Mouse (Mus musculus): ENCODE measurements around the gene Nbr1.
"Not testable (repeated sequence)": the region's sequence is repeated elsewhere in the genome, so short reads cannot be mapped to it uniquely, and the experiment has no call there.

DNA sequence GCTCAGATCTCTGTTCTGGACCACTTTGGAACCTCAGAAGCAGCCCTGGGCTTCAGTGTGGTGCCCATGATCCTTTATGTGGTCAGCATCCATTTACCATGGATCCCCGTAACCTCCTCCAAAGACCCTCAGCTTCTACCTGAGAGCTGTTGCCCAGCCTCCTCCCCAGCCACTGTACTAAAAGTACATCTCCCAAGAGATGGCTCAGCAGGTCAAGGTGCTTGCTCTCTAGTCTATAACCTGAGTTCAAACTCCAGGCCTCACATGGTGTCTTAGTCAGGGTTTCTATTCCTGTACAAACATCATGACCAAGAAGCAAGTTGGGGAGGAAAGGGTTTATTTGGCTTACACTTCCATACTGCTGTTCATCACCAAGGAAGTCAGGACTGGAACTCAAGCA lies 33.1 kb downstream of the Nbr1 start:
- TF ChIP-seq CTCF (conservative IDR thresholded peaks at IDR 0.05; ENCODE audit: low read length); POU5F1 (IDR thresholded peaks at IDR 0.05; ENCODE audit: borderline replicate concordance, low read length): not testable (repeated sequence)

Data from E14TG2a.4 (cell line).